In genomic region chr9:78117690-78118089, GRCm38 (mm10) we compare ENCODE assay signal across 17 mouse cellular contexts. TPM values are rescaled to one million over a fixed set of nuclear protein-coding genes. Genes with fewer than 3 reads are reported as not detected.
DNase-seq lines count a peak whose midpoint lies in the region; ATAC-seq lines count a peak whose summit lies in the region.
"Had no signal": no experiment of that assay in that cellular context is flagged by ENCODE, and none has a peak within 500 bp of the region (broad histone marks: within the 10 kb centered on the region; RNA-seq: fewer than 3 reads in every experiment).

No protein-coding gene starts in this region.

- H3K36me3 ChIP-seq in heart, embryonic 16.5 days (ENCODE audit: control insufficient read depth, insufficient read depth), result 0 out of 2 replicates have a peak, but pooled peaks cover 2% of the 10 kb centered on the region
- H3K36me3 ChIP-seq in intestine, embryonic 15.5 days, result no peaks in the 10 kb centered on the region
- no peaks in the 10 kb centered on the region for H3K36me3 ChIP-seq in liver, embryonic 13.5 days
- H3K36me3 ChIP-seq in stomach, embryonic 15.5 days, result no peaks in the 10 kb centered on the region; the same call in 1 of the 2 replicates
- peaks cover 50% of the 10 kb centered on the region for H3K36me3 ChIP-seq in midbrain, embryonic 10.5 days

- H3K9ac ChIP-seq in heart, embryonic 16.5 days (ENCODE audit: low read length), result no peak overlapping the region
- H3K9ac ChIP-seq in intestine, embryonic 15.5 days, result no peak overlapping the region
- H3K9ac ChIP-seq in liver, embryonic 13.5 days, result no peak overlapping the region
- H3K9ac ChIP-seq in stomach, embryonic 15.5 days, result no peak overlapping the region
- H3K9ac ChIP-seq: neural tube, embryonic 15.5 days had no signal

- peaks cover 44% of the 10 kb centered on the region for H3K4me1 ChIP-seq in heart, embryonic 16.5 days (ENCODE audit: control insufficient read depth, insufficient read depth, low read length)
- peaks cover 7% of the 10 kb centered on the region for H3K4me1 ChIP-seq in intestine, embryonic 15.5 days (replicated peaks)
- peaks cover 60% of the 10 kb centered on the region for H3K4me1 ChIP-seq in liver, embryonic 13.5 days (replicated peaks)
- peaks cover 12% of the 10 kb centered on the region for H3K4me1 ChIP-seq in stomach, embryonic 15.5 days
- peaks cover 23% of the 10 kb centered on the region for H3K4me1 ChIP-seq in midbrain, embryonic 10.5 days

- 58% methylated on average over 2 of the region's 2 CpGs for WGBS in heart, embryonic 16.5 days
- 52% methylated on average over 2 of the region's 2 CpGs for WGBS in intestine, embryonic 15.5 days
- WGBS in liver, embryonic 13.5 days (ENCODE audit: insufficient replicate concordance), result 42% methylated on average over 2 of the region's 2 CpGs
- 80% methylated on average over 2 of the region's 2 CpGs for WGBS in stomach, embryonic 15.5 days
- 93% methylated on average over 2 of the region's 2 CpGs for WGBS in midbrain, embryonic 10.5 days

- peak overlapping the region; percentile 30 for H3K27ac ChIP-seq in heart, embryonic 16.5 days (ENCODE audit: low read length)
- H3K27ac ChIP-seq in intestine, embryonic 15.5 days, result peak overlapping the region; percentile 60
- 0 out of 2 replicates have a peak overlapping the region, but pooled peaks have one; percentile 1 for H3K27ac ChIP-seq in liver, embryonic 13.5 days
- no peak overlapping the region for H3K27ac ChIP-seq in stomach, embryonic 15.5 days
- H3K27ac ChIP-seq in midbrain, embryonic 10.5 days (replicated peaks), result no peak overlapping the region
- H3K27ac ChIP-seq: kidney, postnatal 0 days; limb, embryonic 10.5 days; macrophage; neural tube, embryonic 15.5 days had no signal

- H3K9me3 ChIP-seq in heart, embryonic 16.5 days (replicated peaks; ENCODE audit: control insufficient read depth, low read length), result no peaks in the 10 kb centered on the region
- H3K9me3 ChIP-seq in intestine, embryonic 15.5 days, result no peaks in the 10 kb centered on the region
- H3K9me3 ChIP-seq in liver, embryonic 13.5 days (replicated peaks), result no peaks in the 10 kb centered on the region
- no peaks in the 10 kb centered on the region for H3K9me3 ChIP-seq in stomach, embryonic 15.5 days
- no peaks in the 10 kb centered on the region; the same call in 1 of the 2 replicates for H3K9me3 ChIP-seq in midbrain, embryonic 10.5 days (replicated peaks)
- H3K9me3 ChIP-seq: limb, embryonic 10.5 days; neural tube, embryonic 15.5 days had no signal

- no peaks in the 10 kb centered on the region for H3K27me3 ChIP-seq in heart, embryonic 16.5 days (ENCODE audit: control insufficient read depth, insufficient read depth, low read length)
- no peaks in the 10 kb centered on the region for H3K27me3 ChIP-seq in intestine, embryonic 15.5 days (replicated peaks)
- H3K27me3 ChIP-seq in liver, embryonic 13.5 days, result no peaks in the 10 kb centered on the region
- no peaks in the 10 kb centered on the region for H3K27me3 ChIP-seq in stomach, embryonic 15.5 days (replicated peaks)
- H3K27me3 ChIP-seq in midbrain, embryonic 10.5 days (ENCODE audit: low read depth, poor library complexity, severe bottlenecking), result no peaks in the 10 kb centered on the region
- H3K27me3 ChIP-seq: neural tube, embryonic 15.5 days had no signal

- no peak overlapping the region for H3K4me3 ChIP-seq in heart, embryonic 16.5 days (ENCODE audit: low read length)
- H3K4me3 ChIP-seq in intestine, embryonic 15.5 days (replicated peaks), result no peak overlapping the region
- no peak overlapping the region for H3K4me3 ChIP-seq in liver, embryonic 13.5 days (replicated peaks)
- no peak overlapping the region for H3K4me3 ChIP-seq in stomach, embryonic 15.5 days (replicated peaks)
- no peak overlapping the region for H3K4me3 ChIP-seq in midbrain, embryonic 10.5 days
- H3K4me3 ChIP-seq: limb, embryonic 10.5 days; neural tube, embryonic 15.5 days had no signal

- no peak overlapping the region for H3K4me2 ChIP-seq in heart, embryonic 16.5 days (ENCODE audit: low read depth, low read length)
- H3K4me2 ChIP-seq in intestine, embryonic 15.5 days (replicated peaks), result no peak overlapping the region
- no peak overlapping the region for H3K4me2 ChIP-seq in liver, embryonic 13.5 days
- no peak overlapping the region for H3K4me2 ChIP-seq in stomach, embryonic 15.5 days
- H3K4me2 ChIP-seq: neural tube, embryonic 15.5 days had no signal

- no peak; the same call in 1 of the 2 replicates for ATAC-seq in heart, embryonic 16.5 days (replicated peaks; ENCODE audit: extremely low read depth, insufficient read depth, low FRiP score)
- ATAC-seq in intestine, embryonic 15.5 days, result peak; percentile 83
- ATAC-seq in liver, embryonic 13.5 days (ENCODE audit: low read depth), result peak; percentile 75
- ATAC-seq in stomach, embryonic 15.5 days (ENCODE audit: insufficient read depth, low FRiP score, low read depth), result peak; percentile 63; the same call in 1 of the 2 replicates
- ATAC-seq: activated CD4-positive, CD25-positive, alpha-beta regulatory T cell, adult 4 months; CD4-positive, CD25-positive, alpha-beta regulatory T cell, adult 4 months; forebrain, embryonic 14.5 days had no signal

- DNase-seq in heart, adult 8-10 months (ENCODE audit: low spot score), result no peak
- DNase-seq in liver, embryonic 13.5 days, result no peak
- DNase-seq in midbrain, embryonic 10.5 days (ENCODE audit: low spot score), result no peak
- no peak for DNase-seq in ovary, postnatal 36 days (ENCODE audit: low spot score)
- DNase-seq: cerebellum, adult 11-12 months; layer of hippocampus, adult 9-11 months; thymus, adult 18-20 months had no signal

RNA-seq across cellular contexts. Expression of gene Ick, which starts 8.7 kb away (rescaled TPM):
- 13.5 and 14.6 TPM in 2 replicates for polyA plus RNA-seq in heart, embryonic 16.5 days (2015; fragmentation: Nextera tagmentation; extraction: Ambion mirVana)
- 10 to 100 TPM; 12.7 to 14.3 (median 13.3) TPM for total RNA-seq in heart, adult 8-10 months (2022)
- 25.7 and 26.3 TPM in 2 replicates for polyA plus RNA-seq in intestine, embryonic 15.5 days (2015; fragmentation: Nextera tagmentation; extraction: Ambion mirVana)
- polyA plus RNA-seq in liver, embryonic 13.5 days (2015; fragmentation: Nextera tagmentation; extraction: Ambion mirVana), result 4.7 and 6.7 TPM in 2 replicates
- 20.8 and 25.9 TPM in 2 replicates for polyA plus RNA-seq in stomach, embryonic 15.5 days (2015; fragmentation: Nextera tagmentation; extraction: Ambion mirVana)
- polyA plus RNA-seq in midbrain, embryonic 10.5 days (2016; fragmentation: Nextera tagmentation; extraction: Ambion mirVana), result 33.5 and 35.8 TPM in 2 replicates

RNA-seq across cellular contexts. Expression of gene Fbxo9, which starts 8.8 kb away (rescaled TPM):
- polyA plus RNA-seq in heart, embryonic 16.5 days (2015; fragmentation: Nextera tagmentation; extraction: Ambion mirVana), result 41.1 and 47.3 TPM in 2 replicates
- 10 to 100 TPM; 30.9 to 50.6 (median 45.5) TPM for total RNA-seq in heart, adult 8-10 months (2022)
- polyA plus RNA-seq in intestine, embryonic 15.5 days (2015; fragmentation: Nextera tagmentation; extraction: Ambion mirVana), result 40.9 and 41.2 TPM in 2 replicates
- polyA plus RNA-seq in liver, embryonic 13.5 days (2015; fragmentation: Nextera tagmentation; extraction: Ambion mirVana), result 68.7 and 72.5 TPM in 2 replicates
- polyA plus RNA-seq in stomach, embryonic 15.5 days (2015; fragmentation: Nextera tagmentation; extraction: Ambion mirVana), result 44.1 and 46.1 TPM in 2 replicates
- 21.9 and 22.9 TPM in 2 replicates for polyA plus RNA-seq in midbrain, embryonic 10.5 days (2016; fragmentation: Nextera tagmentation; extraction: Ambion mirVana)

Comparison
In these comparisons a context has a peak if more than half of its experiments do, and no peak if none do; other contexts are left out.
1. H3K27ac ChIP-seq: peak in heart, embryonic 16.5 days (single experiment), intestine, embryonic 15.5 days (single experiment) and liver, embryonic 13.5 days (single experiment); none in stomach, embryonic 15.5 days (single experiment) and midbrain, embryonic 10.5 days (single experiment).